Mouse (Mus musculus) spleen, adult 2 months (tissue): ENCODE results near the gene Rhbdd3. TPM values are rescaled to one million over a fixed set of nuclear protein-coding genes. Genes with fewer than 3 reads are reported as not detected.
"Not testable (repeated sequence)": the region's sequence is repeated elsewhere in the genome, so short reads cannot be mapped to it uniquely, and the experiment has no call there.

ENCODE experiments used
- DNase-seq, 2 experiments: peaks; one replicate each; pipeline versions ENCODE4 v3.0.0 to v3.0.0-alpha.2; 2012 to 2021; ENCODE audit warnings: low spot score in 2 of 2, low read depth in 1 of 2
- H3K27ac ChIP-seq: fragments of 200-500 bp; 2 replicates; pipeline ENCODE4 v1.5.1; 2012; ENCODE audit warnings: low read length, inconsistent platforms; ENCODE audit not compliant: insufficient read depth
- H3K27me3 ChIP-seq: fragments of 200-500 bp; 2 replicates; pipeline ENCODE4 v1.6.1; 2012; ENCODE audit warnings: mild to moderate bottlenecking, moderate library complexity, low read length, inconsistent platforms; ENCODE audit not compliant: control insufficient read depth, insufficient read depth
- H3K36me3 ChIP-seq: fragments of 200-500 bp; 2 replicates; pipeline ENCODE4 v1.6.1; 2012; ENCODE audit warnings: mild to moderate bottlenecking, low read length, inconsistent platforms; ENCODE audit not compliant: control insufficient read depth, insufficient read depth
- H3K4me1 ChIP-seq: fragments of 200-500 bp; 2 replicates; pipeline ENCODE4 v1.6.1; 2011; ENCODE audit warnings: inconsistent platforms; ENCODE audit not compliant: control insufficient read depth, insufficient read depth, insufficient read length
- H3K4me3 ChIP-seq: fragments of 200-500 bp; 2 replicates; pipeline ENCODE4 v1.5.1; 2011; ENCODE audit warnings: mild to moderate bottlenecking, inconsistent platforms; ENCODE audit not compliant: insufficient read depth, insufficient read length; ENCODE audit errors: extremely low read depth
- CTCF ChIP-seq: fragments of 200-500 bp; IDR thresholded peaks from 2 replicates; pipeline ENCODE4 v1.5.1; 2011; ENCODE audit warnings: mild to moderate bottlenecking, inconsistent platforms; ENCODE audit not compliant: insufficient read depth, insufficient read length, insufficient replicate concordance; ENCODE audit errors: extremely low read depth
- POLR2A ChIP-seq: fragments of 200-500 bp; IDR thresholded peaks from 2 replicates; pipeline ENCODE4 v1.6.1; 2011; ENCODE audit warnings: low read depth, low read length, inconsistent platforms
- WGBS: fragments of 180-500 bp; shearing (Covaris S2); methylation state at CpG from one replicate; pipeline ENCODE4 v1.1.7; 2018; 5-methylcytosine and 5-hydroxymethylcytosine counted together
- polyA plus RNA-seq: library from polyadenylated mRNA; depleted of rRNA; stranded (reverse); fragments of >200 nt; gene quantifications from 2 replicates; pipeline ENCODE4 v1.2.3, GENCODE M21; 2012

Rhbdd3 gene
- polyA plus RNA-seq, 1 experiment = 14.6 TPM

DNA sequence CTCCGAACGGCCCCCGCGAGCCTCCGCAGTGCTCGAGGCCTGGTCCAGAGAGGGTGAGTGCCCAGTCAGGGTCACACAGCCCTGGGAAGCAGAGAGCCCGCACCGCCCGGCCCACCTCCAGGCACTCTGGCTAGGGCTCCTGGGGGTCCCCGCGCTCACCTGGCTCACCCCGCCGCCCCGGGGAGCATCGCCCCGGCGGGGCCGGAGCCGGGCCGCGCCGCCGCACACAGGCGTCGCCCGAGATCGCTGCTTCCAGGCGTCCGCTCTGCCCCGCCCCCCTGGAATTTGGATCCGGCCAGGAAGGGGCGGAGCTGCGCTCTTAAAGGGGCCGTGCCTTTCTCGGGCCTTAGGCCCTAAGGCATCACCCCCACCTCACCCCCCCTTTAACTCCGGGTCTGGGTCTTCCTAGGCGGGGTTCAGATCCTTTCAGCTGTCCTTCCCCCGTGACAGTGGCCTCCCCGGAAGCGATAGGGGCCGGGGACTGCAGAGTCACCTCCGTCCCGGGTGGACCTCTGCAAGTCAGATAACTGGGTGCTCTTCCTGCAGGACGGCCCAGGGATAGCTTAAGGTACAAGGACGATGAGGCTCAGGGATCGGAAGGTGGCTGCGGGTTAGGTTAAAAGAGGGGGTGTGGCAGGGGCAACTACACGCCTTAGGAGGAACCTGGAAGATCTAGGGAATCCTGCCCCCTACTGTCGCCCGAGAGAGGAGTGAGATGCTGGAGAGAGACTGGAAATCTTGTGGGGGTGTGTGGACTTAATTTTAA, 33.5 kb upstream of the Rhbdd3 start, which contains the start of gene Gas2l1:
Gene Gas2l1, minus strand, starts transcription at position 272 of the 766 bp plus-strand sequence.
- 2% methylated on average over 50 of the region's 50 CpGs for WGBS
- TF ChIP-seq CTCF = peak; percentile 40; the same call in 1 of the 2 replicates
- no peak for TF ChIP-seq POLR2A

DNA sequence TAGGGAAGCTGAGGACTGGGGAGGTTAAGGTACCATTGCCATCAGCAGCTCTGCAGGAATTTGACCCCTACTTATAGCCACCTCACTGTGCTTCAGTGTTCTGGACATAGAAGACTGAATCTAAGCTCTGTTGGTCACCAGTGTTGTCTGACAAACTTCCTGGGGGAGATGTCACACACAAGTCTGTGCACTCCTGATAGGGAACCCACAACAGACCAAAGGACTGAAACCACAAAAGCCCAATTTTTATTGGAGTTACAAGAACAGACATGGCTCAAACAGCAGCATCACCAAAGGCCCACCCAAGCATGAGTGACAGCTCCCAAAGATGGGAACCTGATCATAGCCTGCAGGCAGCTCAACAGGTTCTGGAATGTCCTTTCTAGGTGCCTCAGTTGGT, 31.7 kb upstream of the Rhbdd3 start:
- Histone ChIP-seq H3K27ac (no peak overlapping the region), H3K4me1 (peaks cover 3% of the 10 kb centered on the region), H3K36me3 (peaks cover 26% of the 10 kb centered on the region), H3K27me3 (peaks cover 10% of the 10 kb centered on the region), H3K4me3 (no peak overlapping the region)
- DNase-seq = no peak
- TF ChIP-seq POLR2A (no peak), CTCF (no peak)

More for the DNA sequence above, 33.5 kb upstream of the Rhbdd3 start, which contains the start of gene Gas2l1:
- peak in 1 of 2 experiments; percentile 57 for DNase-seq
- Histone ChIP-seq H3K4me3 (peak within 1 kb of the TSS; percentile 55), H3K27ac (no peak within 1 kb of the TSS; the same call in 1 of the 2 replicates), H3K4me1 (peaks cover 17% of the 10 kb centered on the region), H3K27me3 (peaks cover 22% of the 10 kb centered on the region), H3K36me3 (peaks cover 12% of the 10 kb centered on the region)

DNA sequence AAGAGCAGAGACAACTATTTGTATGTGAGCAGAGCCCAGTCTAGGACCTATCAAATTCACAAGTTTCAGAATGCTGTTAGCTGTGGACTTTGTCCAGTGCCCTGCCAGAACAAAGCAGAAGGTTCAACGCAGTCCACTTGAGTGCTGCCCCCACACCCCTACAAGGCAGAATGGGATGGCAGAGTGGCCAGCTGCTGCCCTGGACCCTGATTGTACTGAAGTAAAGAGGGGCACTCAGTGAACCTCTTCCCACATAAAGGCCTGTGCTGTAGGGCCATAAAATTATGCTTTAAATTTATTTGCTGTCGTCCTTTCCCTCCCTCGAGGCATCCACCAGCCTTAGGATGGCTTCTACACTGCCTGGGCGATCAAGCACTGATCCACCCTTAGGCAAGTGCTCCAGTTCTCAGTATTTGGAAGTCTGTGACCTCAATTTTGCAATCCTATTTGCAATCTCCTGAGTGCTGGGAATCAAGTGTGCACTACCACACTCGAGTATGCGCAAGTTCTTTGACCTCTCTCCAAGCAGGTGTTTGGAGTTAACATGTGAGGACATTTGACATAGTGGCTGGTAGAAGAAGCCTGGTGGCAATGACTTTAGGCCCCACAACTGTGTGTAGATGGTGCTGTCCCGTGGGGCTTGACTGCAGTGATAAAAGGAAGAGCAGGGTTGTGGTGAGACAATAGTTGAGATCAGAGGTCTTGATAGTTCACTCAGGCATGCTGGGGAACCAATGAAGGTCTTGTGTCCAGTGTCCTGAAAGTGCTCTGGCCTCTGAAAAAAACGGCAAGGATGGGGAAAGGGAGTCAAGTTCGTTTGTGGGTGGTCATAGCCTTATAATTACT, 30.4 kb upstream of the Rhbdd3 start:
- no peak for DNase-seq
- WGBS = 78% methylated on average over 9 of the region's 9 CpGs
- Histone ChIP-seq H3K27me3 (peaks cover 9% of the 10 kb centered on the region; the same call in 1 of the 2 replicates), H3K27ac (no peak overlapping the region), H3K4me3 (no peak overlapping the region), H3K4me1 (no peaks in the 10 kb centered on the region; the same call in 1 of the 2 replicates), H3K36me3 (peaks cover 38% of the 10 kb centered on the region)
- TF ChIP-seq CTCF (no peak), POLR2A (no peak)

DNA sequence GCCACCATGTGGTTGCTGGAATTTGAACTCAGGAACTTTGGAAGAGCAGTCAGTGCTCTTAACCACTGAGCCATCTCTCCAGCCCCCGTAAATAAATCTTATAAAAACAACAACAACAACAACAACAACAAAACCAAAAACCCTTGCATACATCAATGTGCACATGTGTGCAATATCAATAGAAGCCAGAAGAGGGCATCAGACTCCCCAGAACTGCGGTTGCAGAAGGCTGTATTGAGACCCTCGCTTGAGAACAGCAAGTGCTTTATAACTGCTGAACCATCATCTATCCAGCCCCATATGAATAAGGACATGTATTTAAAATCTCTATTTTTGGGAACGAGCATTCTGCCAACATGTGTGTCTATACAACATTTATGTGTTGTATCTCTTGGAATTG, 23.8 kb upstream of the Rhbdd3 start:
- DNase-seq = no peak
- no peak for TF ChIP-seq CTCF
- TF ChIP-seq POLR2A = no peak
- Histone ChIP-seq H3K36me3 (peaks cover 50% of the 10 kb centered on the region), H3K27me3 (no peaks in the 10 kb centered on the region), H3K4me1 (no peaks in the 10 kb centered on the region), H3K4me3 (no peak overlapping the region), H3K27ac (no peak overlapping the region)
- WGBS = 77% methylated on average over 4 of the region's 4 CpGs

DNA sequence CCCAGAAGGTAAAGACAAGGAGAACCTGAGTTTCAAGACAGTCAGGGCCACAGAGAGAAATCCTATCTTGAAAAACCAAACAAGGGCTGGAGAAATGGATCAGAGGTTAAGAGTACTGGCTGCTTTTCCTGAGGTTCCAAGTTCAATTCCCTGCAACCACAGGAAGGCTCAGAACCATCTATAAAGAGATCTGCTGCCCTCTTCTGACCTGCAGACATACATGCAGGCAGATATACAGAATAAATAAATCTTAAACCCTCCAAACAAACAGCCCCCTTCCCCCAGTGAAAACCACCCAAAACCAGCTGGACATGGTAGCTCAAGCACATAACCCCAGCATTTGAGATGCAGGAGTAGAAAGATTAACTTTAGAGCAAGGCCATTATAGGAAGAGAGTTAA, 23.0 kb upstream of the Rhbdd3 start:
- no peak overlapping the region for H3K27ac ChIP-seq
- TF ChIP-seq POLR2A = no peak
- no peak for TF ChIP-seq CTCF
- DNase-seq = no peak
- no peaks in the 10 kb centered on the region for H3K27me3 ChIP-seq
- no peaks in the 10 kb centered on the region for H3K4me1 ChIP-seq
- H3K36me3 ChIP-seq = peaks cover 49% of the 10 kb centered on the region
- no peak overlapping the region for H3K4me3 ChIP-seq

DNA sequence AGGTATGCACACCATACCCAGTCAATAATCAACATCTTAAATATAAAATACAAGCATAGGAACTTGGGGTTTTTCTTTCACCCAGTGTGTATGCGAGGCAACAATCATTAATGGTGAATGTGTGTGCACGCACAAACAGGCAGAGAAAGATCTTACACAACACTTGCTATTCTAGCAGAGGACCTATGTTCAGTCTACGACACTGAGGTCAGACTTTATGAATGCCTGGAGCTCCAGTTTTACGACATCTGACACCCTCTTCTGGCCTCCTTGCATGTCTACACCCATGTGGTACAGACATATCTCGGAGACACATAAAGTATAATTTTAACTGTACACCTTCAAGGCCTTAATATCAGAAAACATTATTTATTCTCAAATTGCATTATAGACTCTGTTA, 21.9 kb upstream of the Rhbdd3 start:
- H3K36me3 ChIP-seq = peaks cover 44% of the 10 kb centered on the region
- not testable (repeated sequence) for H3K27me3 ChIP-seq, H3K4me3 ChIP-seq, H3K27ac ChIP-seq, H3K4me1 ChIP-seq, DNase-seq
- 93% methylated on average over 4 of the region's 5 CpGs for WGBS
